Mouse (Mus musculus) ES-Bruce4 (cell line): ENCODE measurements around the gene Exosc9.

ENCODE experiments used
- EP300 ChIP-seq: IDR thresholded peaks from 2 replicates; pipeline ENCODE4 v1.6.1; 2011; ENCODE audit warnings: low read depth, low read length; ENCODE audit not compliant: insufficient read depth
- POLR2A ChIP-seq: IDR thresholded peaks from one replicate; pipeline ENCODE4 v1.8.1; 2011; ENCODE audit warnings: low read length; ENCODE audit not compliant: insufficient read depth

GRCm38 (mm10) chr3:36521073-36522060, 31.0 kb upstream of the Exosc9 start, which contains the start of gene Gm11549:
- TF ChIP-seq POLR2A (no peak), EP300 (no peak)
